Mouse (Mus musculus) thymus, adult 2 months (tissue): Measurements from ENCODE around the gene Hoxd4.

Experiments used
- CTCF ChIP-seq: fragments of 200-500 bp; IDR thresholded peaks from 2 replicates; pipeline ENCODE4 v1.5.1; 2012; ENCODE audit warnings: mild to moderate bottlenecking, control low read depth, low read length, moderate library complexity, borderline replicate concordance; ENCODE audit not compliant: control insufficient read depth, poor library complexity, insufficient read depth; ENCODE audit errors: extremely low read depth
- POLR2A ChIP-seq: fragments of 200-500 bp; IDR thresholded peaks from 2 replicates; pipeline ENCODE4 v1.6.1; 2012; ENCODE audit warnings: mild to moderate bottlenecking, low read length, control low read depth, moderate library complexity; ENCODE audit not compliant: control insufficient read depth, poor library complexity, insufficient read depth; ENCODE audit errors: extremely low read depth

- TF ChIP-seq CTCF (no peak), POLR2A (no peak)
These were observed 9.3 kb downstream of the Hoxd4 start for GRCm38 (mm10) chr2:74720955-74721491.
